Mouse (Mus musculus): ENCODE measurements around the gene Nfatc2.
A peak's percentile ranks its signal among the peaks of the same experiment; 100 is the strongest.

Nfatc2 gene

GRCm38 (mm10) chr2:168579109-168579508 is 22.3 kb downstream of the Nfatc2 start:
- no peak for DNase-seq (ENCODE audit: low read depth, low spot score)

- no peak for DNase-seq (ENCODE audit: low read depth, low spot score)
These were observed 23.3 kb downstream of the Nfatc2 start for GRCm38 (mm10) chr2:168578132-168578531.

GRCm38 (mm10) chr2:168577381-168577780 is 24.1 kb downstream of the Nfatc2 start:
- DNase-seq (ENCODE audit: low read depth, low spot score) = no peak

- DNase-seq (ENCODE audit: low read depth, low spot score) = no peak
These were observed 25.6 kb downstream of the Nfatc2 start for GRCm38 (mm10) chr2:168575834-168576233.

DNA sequence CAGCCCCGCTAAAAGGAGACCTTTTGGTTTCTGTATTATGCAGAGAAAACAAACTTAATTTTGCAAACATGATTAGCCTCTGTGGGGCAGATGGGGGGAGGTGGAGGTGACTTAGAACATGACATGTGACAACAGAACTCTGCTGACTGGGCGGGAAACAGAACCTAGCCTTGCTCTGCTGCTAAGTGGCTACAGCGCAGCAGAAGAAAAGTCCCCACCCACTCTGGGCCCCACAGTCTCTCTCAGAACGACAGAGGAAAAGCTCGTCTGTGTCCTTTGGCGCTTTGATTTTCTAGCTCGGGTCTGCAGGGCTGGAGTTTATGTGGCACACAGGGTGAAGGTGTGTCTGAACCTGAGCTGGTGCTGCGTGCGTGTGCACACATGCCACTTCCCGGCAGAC is 26.5 kb downstream of the Nfatc2 start:
- no peak for DNase-seq (ENCODE audit: low read depth, low spot score)

DNA sequence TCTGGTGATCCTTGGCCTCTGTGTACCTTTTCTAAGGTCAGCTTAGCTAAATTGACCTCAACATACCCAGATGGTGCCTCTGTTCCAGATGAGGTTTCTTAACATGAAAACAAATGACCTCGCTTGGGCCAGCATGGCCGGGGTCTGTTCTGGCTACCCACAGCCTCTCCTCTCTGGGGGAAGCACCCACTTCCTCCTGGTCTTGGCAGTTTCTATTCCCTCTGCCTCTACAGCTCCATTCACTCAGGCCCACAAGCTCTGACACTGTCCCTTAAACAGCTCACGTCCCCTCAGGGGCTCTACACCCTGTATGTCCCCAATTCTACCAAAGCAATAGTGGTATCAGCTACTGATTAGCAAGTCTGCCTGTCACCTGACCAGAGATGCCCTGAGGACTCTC is 27.6 kb downstream of the Nfatc2 start:
- no peak for DNase-seq (ENCODE audit: low read depth, low spot score)

GRCm38 (mm10) chr2:168571241-168571640 is 30.2 kb downstream of the Nfatc2 start:
- no peak for DNase-seq (ENCODE audit: low read depth, low spot score)

GRCm38 (mm10) chr2:168565538-168566253 is 35.8 kb downstream of the Nfatc2 start:
- no peak for DNase-seq (ENCODE audit: low read depth, low spot score)

DNA sequence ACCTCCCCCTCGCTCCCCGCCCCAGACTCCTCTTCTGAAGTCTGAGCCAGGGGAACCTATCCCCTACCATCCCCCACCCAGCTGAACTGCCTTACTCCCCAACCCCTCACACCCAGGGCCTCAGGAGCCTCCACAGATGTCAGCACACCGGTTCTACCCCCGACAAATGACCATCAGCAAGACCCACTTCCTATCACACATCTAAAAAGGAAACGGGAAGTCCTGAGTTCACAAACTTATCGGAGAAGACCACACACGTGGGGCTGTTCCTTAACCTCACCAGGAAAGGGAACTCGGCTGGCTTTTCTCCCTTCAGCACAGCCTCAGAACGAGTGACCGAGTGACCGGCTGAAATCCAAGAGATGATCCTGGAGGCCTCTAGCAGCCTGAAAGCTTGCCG is 38.3 kb downstream of the Nfatc2 start:
- DNase-seq (ENCODE audit: low read depth, low spot score) = no peak

DNA sequence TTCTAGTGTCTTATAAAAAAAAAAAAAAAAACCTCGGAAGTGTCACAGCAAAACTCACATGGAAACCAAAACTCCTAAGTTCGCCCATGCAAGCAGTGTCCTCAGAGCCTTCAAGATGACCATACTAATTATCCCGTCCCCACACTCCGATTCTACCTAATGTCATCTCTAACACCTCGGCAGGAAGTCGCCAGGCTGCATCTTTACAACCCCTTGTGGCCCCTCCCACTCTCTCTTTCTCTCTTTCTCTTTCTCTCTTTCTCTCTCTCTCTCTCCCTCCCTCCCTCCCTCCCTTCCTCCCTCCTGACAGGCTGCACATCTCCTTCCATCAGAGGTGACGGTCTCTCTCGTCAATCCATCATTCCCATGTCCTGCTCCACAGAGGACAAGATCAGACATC is 44.4 kb downstream of the Nfatc2 start:
- no peak for DNase-seq (ENCODE audit: low read depth, low spot score)

GRCm38 (mm10) chr2:168555897-168556670 is 45.4 kb downstream of the Nfatc2 start:
- no peak for DNase-seq (ENCODE audit: low read depth, low spot score)

GRCm38 (mm10) chr2:168553541-168553961 is 47.9 kb downstream of the Nfatc2 start:
- DNase-seq (ENCODE audit: low read depth, low spot score) = peak; percentile 34

DNA sequence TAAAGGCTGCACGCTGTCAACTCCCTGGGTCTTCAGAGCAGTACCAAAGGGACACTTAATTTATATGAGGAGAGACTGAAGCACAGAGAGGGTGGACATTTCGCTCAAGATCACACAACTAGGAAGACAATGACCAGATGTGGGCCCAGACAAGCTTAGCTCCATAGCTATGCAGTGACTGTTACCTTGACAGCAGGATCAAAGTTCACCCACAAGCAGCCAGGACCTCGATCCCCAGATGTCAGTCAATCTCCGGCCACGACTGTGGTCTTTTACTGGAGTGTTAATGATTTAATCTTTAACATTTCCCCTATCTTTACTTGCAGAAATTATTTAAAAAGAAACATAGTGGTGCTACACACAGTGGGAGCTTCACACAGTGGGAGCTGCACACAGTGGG is 49.1 kb downstream of the Nfatc2 start:
- no peak for DNase-seq (ENCODE audit: low read depth, low spot score)

DNA sequence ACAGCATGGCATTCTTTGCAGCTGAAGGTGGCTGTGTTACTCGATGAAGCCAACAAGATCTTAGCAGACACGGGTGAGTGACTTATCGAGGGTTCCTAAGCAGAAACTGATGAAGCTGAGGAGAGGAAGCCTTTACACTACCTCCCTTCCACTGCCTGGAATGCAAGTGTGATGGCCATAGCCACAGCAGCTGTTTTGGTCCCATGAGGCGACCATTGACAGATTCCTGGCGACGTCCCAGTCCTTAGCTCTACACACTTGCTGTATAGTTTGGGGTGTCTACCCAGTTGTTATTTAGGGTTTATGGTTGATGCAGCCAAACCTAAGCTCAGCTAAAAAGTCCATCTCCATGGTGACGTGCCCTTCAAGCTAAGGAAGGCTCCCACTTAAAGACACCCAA is 50.2 kb downstream of the Nfatc2 start:
- no peak for DNase-seq (ENCODE audit: low read depth, low spot score)

DNA sequence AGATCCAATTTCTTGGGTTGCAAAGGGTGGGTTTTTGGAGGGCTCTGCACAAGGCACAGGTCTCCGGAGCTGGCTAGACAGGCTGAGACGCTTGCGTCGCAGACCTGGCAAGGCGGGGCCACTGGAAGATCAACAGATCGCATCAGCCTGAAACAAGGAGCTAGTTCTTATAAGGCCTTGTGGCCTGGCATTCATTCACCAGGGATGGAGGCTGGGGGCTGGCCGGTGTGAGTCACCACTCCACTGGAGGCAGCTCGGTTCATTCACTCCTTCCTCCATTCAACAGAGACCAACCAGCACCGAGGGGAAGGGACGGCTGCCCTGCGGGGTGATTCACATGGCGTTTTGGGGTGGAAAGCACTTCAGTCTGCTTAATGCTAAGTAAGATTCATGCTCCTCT is 52.1 kb downstream of the Nfatc2 start:
- no peak for DNase-seq (ENCODE audit: low read depth, low spot score)

- no peak for DNase-seq (ENCODE audit: low read depth, low spot score)
These were observed 53.4 kb downstream of the Nfatc2 start for GRCm38 (mm10) chr2:168548008-168548407.

DNA sequence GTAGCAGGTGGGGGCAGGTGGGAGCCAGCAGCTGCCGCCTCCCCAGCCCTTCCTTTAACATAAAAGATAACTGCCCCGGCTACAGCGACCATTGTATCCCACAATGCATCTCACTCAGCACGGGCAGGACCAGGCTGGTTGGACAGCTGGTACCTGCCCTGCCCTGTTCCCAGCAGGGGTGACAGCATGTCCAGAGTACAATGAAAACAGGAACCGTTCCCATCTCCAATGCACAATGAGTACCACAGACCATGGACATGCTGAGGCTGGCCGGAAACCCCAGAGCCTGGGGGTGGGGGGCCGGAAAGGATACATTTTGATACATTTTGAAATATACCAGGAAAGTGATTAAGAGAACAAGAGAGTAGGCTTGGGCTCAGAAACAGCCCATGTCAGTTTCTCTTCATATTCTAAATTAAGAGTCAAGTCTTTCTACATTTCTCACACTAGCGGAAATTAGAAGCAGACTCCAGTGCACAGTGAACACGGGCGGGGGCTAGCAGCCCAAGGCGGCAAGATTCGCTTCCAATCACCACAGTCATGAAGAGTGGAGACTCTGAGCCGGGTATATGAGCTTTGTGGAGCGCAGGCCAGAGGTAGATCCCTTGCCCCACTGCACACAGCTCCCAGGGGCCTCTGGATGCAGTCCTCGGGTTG is 55.4 kb downstream of the Nfatc2 start:
- DNase-seq (ENCODE audit: low read depth, low spot score) = no peak

DNA sequence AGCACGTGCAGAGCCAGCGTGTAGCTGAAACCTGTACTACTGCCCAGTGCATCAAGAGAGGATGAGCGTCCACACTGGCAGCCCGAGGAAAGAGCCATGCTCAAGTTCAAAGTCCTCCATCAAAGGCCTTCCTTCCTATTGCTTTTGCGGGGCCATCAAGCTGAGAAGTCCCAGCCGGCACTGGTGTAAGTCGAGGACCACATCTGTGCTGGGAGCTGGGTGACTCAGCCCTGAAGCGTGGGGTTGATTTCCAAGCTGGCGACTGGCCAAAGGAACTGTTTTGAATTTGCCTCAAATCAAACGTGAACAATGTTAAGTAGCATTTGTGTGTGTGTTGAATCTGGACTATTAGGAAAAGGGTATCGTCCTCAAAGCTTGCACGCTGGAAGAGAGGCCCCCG is 57.4 kb downstream of the Nfatc2 start:
- DNase-seq (ENCODE audit: low read depth, low spot score) = no peak

GRCm38 (mm10) chr2:168543026-168543425 is 58.4 kb downstream of the Nfatc2 start:
- no peak for DNase-seq (ENCODE audit: low read depth, low spot score)

DNA sequence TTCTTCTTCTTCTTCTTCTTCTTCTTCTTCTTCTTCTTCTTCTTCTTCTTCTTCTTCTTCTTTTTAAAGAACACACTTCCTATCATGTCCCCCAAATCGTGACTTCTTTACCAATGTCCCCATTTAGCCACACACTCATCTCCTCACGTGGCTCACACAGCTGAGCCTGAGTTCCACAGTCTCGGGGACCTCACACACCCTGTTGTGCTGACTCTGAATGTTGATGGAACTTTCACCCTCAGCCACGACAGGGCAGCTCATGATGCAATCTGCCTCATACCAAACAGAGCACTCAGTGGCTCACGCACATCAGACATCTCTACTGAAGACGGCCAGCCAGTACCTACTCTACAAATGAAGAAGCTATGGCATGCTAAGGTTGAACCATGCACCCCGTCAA is 60.2 kb downstream of the Nfatc2 start:
- DNase-seq (ENCODE audit: low read depth, low spot score) = no peak

DNA sequence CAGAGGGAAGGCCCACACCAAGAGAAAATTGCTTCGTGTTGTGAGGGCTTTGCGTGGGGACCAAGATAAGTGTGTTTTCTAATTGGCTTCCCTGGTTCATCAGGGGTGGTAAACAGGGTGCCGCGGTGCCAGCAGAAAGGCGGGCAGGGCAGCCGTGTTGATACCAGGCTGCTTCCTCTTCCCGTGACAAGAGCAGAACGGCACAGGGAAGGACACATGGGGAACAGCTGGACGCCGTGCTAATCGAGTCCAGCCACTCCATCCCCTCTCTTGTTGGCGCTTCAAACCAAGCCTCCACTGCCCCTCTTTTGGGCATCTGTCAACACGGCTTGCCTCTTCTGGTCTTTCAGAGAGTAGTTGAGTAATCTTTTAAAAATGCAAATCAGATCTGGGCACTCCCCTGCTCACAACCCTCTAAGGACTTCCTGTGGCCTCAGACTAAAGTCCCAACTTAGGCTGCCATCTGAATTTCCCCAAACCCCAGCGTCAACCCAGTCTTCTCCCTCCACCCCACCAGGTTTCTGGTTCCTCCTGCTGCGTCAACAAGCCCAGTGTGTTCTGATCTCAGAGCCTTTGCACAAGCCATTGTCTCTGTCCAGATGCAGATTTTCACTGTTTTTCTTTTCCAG is 61.7 kb downstream of the Nfatc2 start:
- no peak for DNase-seq (ENCODE audit: low read depth, low spot score)

DNA sequence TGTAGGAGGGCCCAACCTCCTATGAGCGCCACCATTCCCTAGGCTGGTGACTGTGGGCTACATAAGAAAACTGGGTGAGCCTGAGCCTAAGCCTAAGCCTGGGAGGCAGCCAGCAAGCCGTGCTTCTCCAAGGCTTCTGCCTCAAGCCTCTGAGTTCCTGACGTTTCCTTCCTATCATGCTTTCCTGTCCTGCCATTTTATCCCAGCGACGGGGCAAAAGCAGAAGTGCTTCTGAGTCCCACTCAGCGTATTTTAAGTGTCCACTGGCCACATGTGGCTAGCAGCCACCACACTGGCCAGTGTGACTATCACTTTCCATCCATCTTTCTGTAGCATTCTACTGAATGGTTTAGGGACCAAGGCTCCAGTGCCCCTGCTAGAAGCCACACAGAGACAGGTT is 62.4 kb downstream of the Nfatc2 start:
- DNase-seq (ENCODE audit: low read depth, low spot score) = no peak
